Mouse (Mus musculus) hindbrain, embryonic 16.5 days (tissue): ENCODE results near the gene Igf2bp1. TPM values are rescaled to one million over a fixed set of nuclear protein-coding genes. Genes with fewer than 3 reads are reported as not detected.
A peak's percentile ranks its signal among the peaks of the same experiment; 100 is the strongest.

ENCODE experiments used
- ATAC-seq: fragments of 200-750 bp; cut with Nextera tagmentation; 2 replicates; pipeline ENCODE4 v1.8.0; 2017; ENCODE audit warnings: moderate TSS enrichment, moderate library complexity
- H3K27ac ChIP-seq: fragments of 300-500 bp; sonication (generic); 2 replicates; pipeline ENCODE4 v1.5.1; 2014; ENCODE audit warnings: low read depth, mild to moderate bottlenecking, control low read depth, low read length, moderate library complexity
- H3K27me3 ChIP-seq: fragments of 300-500 bp; sonication (generic); replicated peaks from 2 replicates; pipeline ENCODE4 v1.6.1; 2014; ENCODE audit warnings: low read length; ENCODE audit not compliant: control insufficient read depth, insufficient read depth
- H3K36me3 ChIP-seq: fragments of 300-500 bp; sonication (generic); 2 replicates; pipeline ENCODE4 v1.6.1; 2014; ENCODE audit warnings: mild to moderate bottlenecking, low read length, moderate library complexity, mixed read lengths; ENCODE audit not compliant: control insufficient read depth, insufficient read depth
- H3K4me1 ChIP-seq: fragments of 300-500 bp; sonication (generic); 2 replicates; pipeline ENCODE4 v1.6.1; 2014; ENCODE audit warnings: low read depth, low read length; ENCODE audit not compliant: control insufficient read depth, insufficient read depth
- H3K4me2 ChIP-seq: fragments of 300-500 bp; sonication (generic); 2 replicates; pipeline ENCODE4 v1.6.1; 2014; ENCODE audit warnings: mild to moderate bottlenecking, low read length, control low read depth, moderate library complexity
- H3K4me3 ChIP-seq: fragments of 300-500 bp; sonication (generic); 2 replicates; pipeline ENCODE4 v1.5.1; 2014; ENCODE audit warnings: mild to moderate bottlenecking, low read length, control low read depth, moderate library complexity
- H3K9ac ChIP-seq: fragments of 300-500 bp; sonication (generic); 2 replicates; pipeline ENCODE4 v1.6.1; 2014; ENCODE audit warnings: low read depth, mild to moderate bottlenecking, control low read depth, low read length, moderate library complexity
- H3K9me3 ChIP-seq: fragments of 300-500 bp; sonication (generic); 2 replicates; pipeline ENCODE4 v1.6.1; 2014; ENCODE audit warnings: mild to moderate bottlenecking, low read length, moderate library complexity; ENCODE audit not compliant: control insufficient read depth
- WGBS: fragments of 180-500 bp; shearing (Covaris S2); extraction: QIAGEN DNeasy Blood & Tissue Kit; methylation state at CpG from one replicate; pipeline ENCODE4 v1.1.7; 2014; 5-methylcytosine and 5-hydroxymethylcytosine counted together
- polyA plus RNA-seq: library from polyadenylated mRNA; unstranded; fragments of >200 nt; fragmentation: Nextera tagmentation; extraction: Ambion mirVana; gene quantifications from 2 replicates; pipeline ENCODE4 v1.2.1, GENCODE M21; 2015

The Igf2bp1 gene
- polyA plus RNA-seq, 1 experiment from 2014 or later: 6.1 TPM

GRCm38 (mm10) chr11:96003969-96004792, 1.6 kb downstream of the Igf2bp1 start:
- peak overlapping the region; percentile 51 for H3K4me3 ChIP-seq
- peak overlapping the region; percentile 88 for H3K4me2 ChIP-seq
- no peaks in the 10 kb centered on the region for H3K36me3 ChIP-seq
- no peaks in the 10 kb centered on the region for H3K27me3 ChIP-seq
- H3K9me3 ChIP-seq: no peaks in the 10 kb centered on the region
- H3K27ac ChIP-seq: peak overlapping the region; percentile 81
- peak overlapping the region; percentile 74 for H3K9ac ChIP-seq
- ATAC-seq: 0 out of 2 replicates have a peak, but pooled peaks have one; percentile 6
- WGBS: under 1% methylated on average over 32 of the region's 32 CpGs
- H3K4me1 ChIP-seq: peaks cover 9% of the 10 kb centered on the region

DNA sequence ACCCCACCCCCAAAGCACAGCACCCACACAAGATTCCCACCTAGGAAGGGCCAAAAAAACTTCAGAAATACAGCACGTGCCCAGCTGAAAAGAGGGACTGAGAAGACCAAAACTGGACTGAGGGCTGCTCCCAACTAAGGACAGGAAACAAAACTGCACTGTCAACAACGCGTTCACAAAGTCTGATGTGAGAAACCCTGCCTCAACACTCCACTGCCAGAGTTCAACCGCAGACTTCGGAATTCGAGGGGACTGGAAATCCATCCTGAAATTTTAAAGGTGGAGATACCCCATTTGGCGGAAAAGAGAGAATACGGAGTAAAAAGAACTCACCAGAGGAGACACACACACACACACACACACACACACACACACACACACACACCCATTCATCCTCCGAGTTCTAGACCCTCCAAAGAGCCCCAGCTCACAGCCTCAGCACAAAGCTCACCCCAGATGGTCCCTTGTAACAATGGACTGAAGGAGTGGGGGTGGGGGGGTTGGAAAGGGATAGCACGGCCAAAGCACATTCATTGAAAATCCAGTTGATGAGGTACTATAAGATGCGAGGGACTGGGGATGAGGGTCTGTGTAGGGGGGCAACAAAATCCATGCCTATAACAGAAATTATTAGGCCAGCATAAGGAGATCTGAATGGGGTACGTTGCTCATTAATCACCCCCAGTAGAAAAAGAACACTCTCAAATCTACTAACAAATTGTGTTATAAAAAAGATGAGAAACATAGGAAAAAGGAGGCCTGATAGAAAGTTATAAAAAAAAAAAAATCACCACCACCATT, 2.4 kb downstream of the Igf2bp1 start:
- H3K27ac ChIP-seq: no peak overlapping the region
- H3K4me3 ChIP-seq: peak overlapping the region; percentile 27
- peak overlapping the region; percentile 43; the same call in 1 of the 2 replicates for H3K9ac ChIP-seq
- no peaks in the 10 kb centered on the region for H3K27me3 ChIP-seq
- no peaks in the 10 kb centered on the region for H3K36me3 ChIP-seq
- ATAC-seq: no peak
- 4% methylated on average over 12 of the region's 12 CpGs for WGBS
- H3K4me1 ChIP-seq: peaks cover 9% of the 10 kb centered on the region
- H3K4me2 ChIP-seq: peak overlapping the region; percentile 88
- H3K9me3 ChIP-seq: no peaks in the 10 kb centered on the region

- Histone ChIP-seq H3K4me2 (no peak overlapping the region), H3K9me3 (no peaks in the 10 kb centered on the region; the same call in 1 of the 2 replicates), H3K36me3 (0 out of 2 replicates have a peak, but pooled peaks cover 2% of the 10 kb centered on the region), H3K27ac (no peak overlapping the region), H3K27me3 (no peaks in the 10 kb centered on the region), H3K4me3 (no peak overlapping the region), H3K4me1 (peaks cover 15% of the 10 kb centered on the region), H3K9ac (no peak overlapping the region)
- WGBS: 96% methylated on average over 8 of the region's 8 CpGs
- no peak for ATAC-seq
Observed at GRCm38 (mm10) chr11:95994151-95994550, 11.6 kb downstream of the Igf2bp1 start.

DNA sequence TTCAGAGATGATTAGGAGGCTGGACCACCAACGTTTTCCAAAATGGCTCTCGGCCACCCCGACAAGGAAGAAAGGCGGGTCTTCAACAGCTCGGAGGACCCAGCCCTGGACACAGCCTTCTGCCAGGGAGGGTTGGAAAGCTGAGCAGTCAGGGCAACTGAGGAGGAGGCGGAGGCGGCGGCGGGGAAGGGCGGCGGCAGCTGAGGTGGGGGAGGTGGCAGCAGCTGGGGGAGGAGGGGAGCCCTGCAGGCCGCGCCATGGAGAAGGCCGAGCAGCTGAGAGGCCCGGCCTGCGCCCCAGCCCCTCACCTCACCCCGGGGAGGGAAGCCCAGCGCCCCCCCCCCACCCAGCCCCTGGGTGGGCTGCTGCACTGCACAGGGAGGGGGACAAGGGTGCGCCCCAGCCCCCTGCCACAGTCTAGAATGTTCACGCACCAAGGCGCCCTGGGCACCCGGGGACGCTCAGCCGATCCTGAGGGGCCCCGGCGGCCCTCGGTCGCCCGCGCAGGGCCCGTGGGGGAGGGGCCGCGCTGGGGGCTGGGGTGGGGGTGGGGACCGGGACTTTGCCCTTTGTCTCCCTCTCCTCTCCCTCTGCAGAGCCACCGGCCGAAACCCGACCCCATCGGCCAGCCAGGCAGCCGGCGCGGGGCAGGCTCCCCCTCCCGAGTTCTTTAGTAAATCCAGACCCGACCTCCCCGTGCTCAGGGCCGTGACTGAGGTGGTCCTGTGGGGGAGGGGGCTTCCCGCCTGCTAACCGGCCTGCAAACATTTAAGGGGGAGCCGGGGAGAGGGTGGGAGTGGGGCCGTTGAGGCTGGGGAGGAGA, 14.6 kb downstream of the Igf2bp1 start:
- Histone ChIP-seq H3K36me3 (0 out of 2 replicates have a peak, but pooled peaks cover 2% of the 10 kb centered on the region), H3K4me2 (peak overlapping the region; percentile 97), H3K27me3 (no peaks in the 10 kb centered on the region), H3K4me1 (peaks cover 21% of the 10 kb centered on the region), H3K4me3 (peak overlapping the region; percentile 60), H3K27ac (peak overlapping the region; percentile 80), H3K9me3 (no peaks in the 10 kb centered on the region; the same call in 1 of the 2 replicates), H3K9ac (peak overlapping the region; percentile 91)
- WGBS: 5% methylated on average over 41 of the region's 49 CpGs
- peak; percentile 78 for ATAC-seq

DNA sequence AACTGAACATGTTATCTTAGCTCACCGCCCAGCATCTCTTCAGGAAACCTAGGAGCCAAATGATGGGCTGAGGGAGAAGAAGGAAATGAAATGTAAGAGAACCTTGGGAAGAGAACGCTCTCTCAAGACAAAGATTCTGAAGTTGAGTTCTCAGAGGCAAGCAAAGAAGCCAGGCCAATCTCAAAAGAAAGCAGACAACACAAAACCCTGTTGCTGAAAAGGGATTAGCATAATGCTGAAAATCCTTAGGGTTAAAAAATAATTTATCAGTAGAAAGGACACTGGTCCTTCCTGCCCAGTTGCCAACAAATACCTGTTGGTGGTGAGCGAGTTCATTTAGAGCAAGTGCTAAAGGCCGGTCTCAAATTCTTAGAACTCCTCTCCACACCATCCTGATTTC, 15.3 kb downstream of the Igf2bp1 start:
- Histone ChIP-seq H3K27ac (peak overlapping the region; percentile 80), H3K9ac (peak overlapping the region; percentile 91), H3K9me3 (no peaks in the 10 kb centered on the region; the same call in 1 of the 2 replicates), H3K27me3 (no peaks in the 10 kb centered on the region), H3K4me1 (peaks cover 21% of the 10 kb centered on the region), H3K4me3 (peak overlapping the region; percentile 60), H3K4me2 (peak overlapping the region; percentile 97), H3K36me3 (0 out of 2 replicates have a peak, but pooled peaks cover 2% of the 10 kb centered on the region)
- WGBS: 46% methylated on average over 4 of the region's 4 CpGs
- no peak for ATAC-seq

GRCm38 (mm10) chr11:95989864-95990263, 15.9 kb downstream of the Igf2bp1 start:
- Histone ChIP-seq H3K4me2 (no peak overlapping the region; the same call in 1 of the 2 replicates), H3K36me3 (0 out of 2 replicates have a peak, but pooled peaks cover 2% of the 10 kb centered on the region), H3K27me3 (no peaks in the 10 kb centered on the region), H3K27ac (no peak overlapping the region), H3K4me1 (peaks cover 21% of the 10 kb centered on the region), H3K4me3 (no peak overlapping the region), H3K9ac (no peak overlapping the region), H3K9me3 (no peaks in the 10 kb centered on the region; the same call in 1 of the 2 replicates)
- 57% methylated on average over 8 of the region's 8 CpGs for WGBS
- ATAC-seq: no peak

GRCm38 (mm10) chr11:95988533-95988932, 17.2 kb downstream of the Igf2bp1 start:
- H3K9me3 ChIP-seq: no peaks in the 10 kb centered on the region
- WGBS: 31% methylated on average over 9 of the region's 9 CpGs
- 0 out of 2 replicates have a peak overlapping the region, but pooled peaks have one; percentile 9 for H3K9ac ChIP-seq
- H3K4me1 ChIP-seq: peaks cover 21% of the 10 kb centered on the region
- no peaks in the 10 kb centered on the region for H3K27me3 ChIP-seq
- peak; percentile 73; the same call in 1 of the 2 replicates for ATAC-seq
- H3K4me3 ChIP-seq: no peak overlapping the region
- H3K27ac ChIP-seq: peak overlapping the region; percentile 35; the same call in 1 of the 2 replicates
- H3K36me3 ChIP-seq: no peaks in the 10 kb centered on the region
- peak overlapping the region; percentile 1; the same call in 1 of the 2 replicates for H3K4me2 ChIP-seq

- H3K4me2 ChIP-seq: no peak overlapping the region
- H3K27ac ChIP-seq: peak overlapping the region; percentile 35; the same call in 1 of the 2 replicates
- no peaks in the 10 kb centered on the region for H3K9me3 ChIP-seq
- H3K9ac ChIP-seq: 0 out of 2 replicates have a peak overlapping the region, but pooled peaks have one; percentile 9
- no peak for ATAC-seq
- H3K27me3 ChIP-seq: no peaks in the 10 kb centered on the region
- H3K4me1 ChIP-seq: peaks cover 21% of the 10 kb centered on the region
- no peak overlapping the region for H3K4me3 ChIP-seq
- H3K36me3 ChIP-seq: no peaks in the 10 kb centered on the region
- 71% methylated on average over 6 of the region's 6 CpGs for WGBS
Observed at GRCm38 (mm10) chr11:95987854-95988447, 17.8 kb downstream of the Igf2bp1 start.
